ENCODE assay signal across 9 mouse cellular contexts in the genomic region with DNA sequence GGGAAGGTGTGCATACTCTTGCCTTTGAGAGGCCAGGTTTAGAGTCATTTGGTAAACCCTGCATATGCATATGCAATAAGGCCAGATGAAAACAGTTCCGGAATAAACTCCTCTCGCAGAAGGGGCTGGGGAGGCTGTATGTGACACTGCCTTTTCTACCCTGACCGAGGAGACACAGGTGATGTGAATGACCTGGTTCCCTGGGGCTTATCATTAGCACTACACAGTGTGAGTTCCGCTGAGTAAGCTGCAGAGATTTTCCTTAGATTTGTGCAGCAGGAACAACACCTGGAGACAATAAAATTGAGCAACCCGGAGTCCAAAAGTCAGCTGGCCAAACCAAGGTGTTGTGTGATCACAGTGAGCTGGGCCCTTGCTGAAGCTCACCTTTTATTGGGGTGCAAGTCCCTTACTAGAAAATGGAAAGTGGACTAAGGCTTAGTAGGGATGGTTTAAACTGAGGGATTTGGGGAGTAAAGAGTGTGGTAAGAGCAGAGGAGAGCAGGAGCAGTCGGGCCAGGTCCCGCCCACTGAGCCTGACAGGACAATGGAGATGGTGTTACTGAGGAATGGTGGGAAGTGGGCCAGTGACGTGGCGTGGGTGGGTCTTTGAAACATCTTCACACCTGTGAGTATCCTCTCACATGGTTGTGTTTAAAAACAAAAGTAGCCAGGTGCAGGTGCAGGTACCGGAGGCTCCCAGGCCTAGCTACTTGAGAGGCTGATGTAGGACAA. TPM values are rescaled to one million over a fixed set of nuclear protein-coding genes. Genes with fewer than 3 reads are reported as not detected.
DNase-seq lines count a peak whose midpoint lies in the region; ATAC-seq and TF ChIP-seq lines count a peak whose summit lies in the region.
"Had no signal": no experiment of that assay in that cellular context is flagged by ENCODE, and none has a peak within 500 bp of the region (broad histone marks: within the 10 kb centered on the region; RNA-seq: fewer than 3 reads in every experiment).

No protein-coding gene starts in this region.

- no peak overlapping the region for H3K9ac ChIP-seq in forebrain, embryonic 13.5 days
- no peak overlapping the region for H3K9ac ChIP-seq in forebrain, embryonic 15.5 days (replicated peaks)
- H3K9ac ChIP-seq in lung, embryonic 15.5 days = no peak overlapping the region
- H3K9ac ChIP-seq in limb, embryonic 13.5 days = no peak overlapping the region
- no peak overlapping the region for H3K9ac ChIP-seq in stomach, postnatal 0 days (ENCODE audit: low read length)

- no peak for TF ChIP-seq CTCF in lung, adult 2 months (IDR thresholded peaks at IDR 0.05; ENCODE audit: insufficient read depth, low read length)
- no peak for TF ChIP-seq CTCF in stomach, postnatal 0 days (IDR thresholded peaks at IDR 0.05; ENCODE audit: low read depth)

- no peak overlapping the region for H3K4me3 ChIP-seq in forebrain, embryonic 13.5 days
- H3K4me3 ChIP-seq in forebrain, embryonic 15.5 days = no peak overlapping the region
- no peak overlapping the region for H3K4me3 ChIP-seq in lung, embryonic 15.5 days
- H3K4me3 ChIP-seq in lung, adult 2 months (replicated peaks; ENCODE audit: extremely low read depth, low read depth, low read length) = no peak overlapping the region
- H3K4me3 ChIP-seq in limb, embryonic 13.5 days = peak overlapping the region; percentile 62; the same call in 1 of the 2 replicates
- H3K4me3 ChIP-seq in stomach, postnatal 0 days (ENCODE audit: low read depth, low read length) = no peak overlapping the region

- no peak for ATAC-seq in forebrain, embryonic 13.5 days
- no peak for ATAC-seq in forebrain, embryonic 15.5 days (replicated peaks)
- ATAC-seq in lung, embryonic 15.5 days (ENCODE audit: borderline replicate concordance, extremely low read depth, low FRiP score, low TSS enrichment) = no peak
- no peak for ATAC-seq in limb, embryonic 13.5 days (ENCODE audit: low FRiP score, low read depth)
- no peak for ATAC-seq in stomach, postnatal 0 days (ENCODE audit: low FRiP score, low TSS enrichment)

- no peaks in the 10 kb centered on the region for H3K36me3 ChIP-seq in forebrain, embryonic 13.5 days (ENCODE audit: poor library complexity, severe bottlenecking)
- no peaks in the 10 kb centered on the region for H3K36me3 ChIP-seq in forebrain, embryonic 15.5 days
- no peaks in the 10 kb centered on the region for H3K36me3 ChIP-seq in lung, embryonic 15.5 days
- no peaks in the 10 kb centered on the region for H3K36me3 ChIP-seq in limb, embryonic 13.5 days
- H3K36me3 ChIP-seq in stomach, postnatal 0 days (ENCODE audit: control insufficient read depth, insufficient read depth, low read length) = no peaks in the 10 kb centered on the region

- peaks cover 14% of the 10 kb centered on the region for H3K4me1 ChIP-seq in forebrain, embryonic 13.5 days
- H3K4me1 ChIP-seq in forebrain, embryonic 15.5 days = peaks cover 17% of the 10 kb centered on the region
- peaks cover 7% of the 10 kb centered on the region; the same call in 1 of the 2 replicates for H3K4me1 ChIP-seq in lung, embryonic 15.5 days
- H3K4me1 ChIP-seq in lung, adult 2 months (ENCODE audit: control insufficient read depth, insufficient read depth, low read length) = no peaks in the 10 kb centered on the region
- peaks cover 12% of the 10 kb centered on the region for H3K4me1 ChIP-seq in limb, embryonic 13.5 days
- no peaks in the 10 kb centered on the region for H3K4me1 ChIP-seq in stomach, postnatal 0 days (replicated peaks; ENCODE audit: control insufficient read depth, insufficient read depth)

- H3K27ac ChIP-seq in forebrain, embryonic 13.5 days = no peak overlapping the region
- H3K27ac ChIP-seq in forebrain, embryonic 15.5 days (replicated peaks) = no peak overlapping the region
- no peak overlapping the region for H3K27ac ChIP-seq in lung, embryonic 15.5 days
- H3K27ac ChIP-seq in limb, embryonic 13.5 days = no peak overlapping the region
- H3K27ac ChIP-seq in stomach, postnatal 0 days (replicated peaks) = no peak overlapping the region

- no peaks in the 10 kb centered on the region; the same call in 1 of the 2 replicates for H3K9me3 ChIP-seq in forebrain, embryonic 13.5 days (replicated peaks)
- no peaks in the 10 kb centered on the region for H3K9me3 ChIP-seq in forebrain, embryonic 15.5 days
- no peaks in the 10 kb centered on the region for H3K9me3 ChIP-seq in lung, embryonic 15.5 days
- no peaks in the 10 kb centered on the region; the same call in 1 of the 2 replicates for H3K9me3 ChIP-seq in limb, embryonic 13.5 days
- no peaks in the 10 kb centered on the region for H3K9me3 ChIP-seq in stomach, postnatal 0 days (ENCODE audit: control insufficient read depth, low read length)

- no peak for DNase-seq in lung, adult 2 months
- peak; percentile 13 for DNase-seq in stomach, postnatal 0 days (ENCODE audit: low spot score)
- no peak for DNase-seq in frontal cortex, postnatal 36 days (ENCODE audit: low spot score in 2 of 2)
- no peak for DNase-seq in frontal cortex, adult 2 months (ENCODE audit: extremely low spot score in 1 of 2, low spot score in 1 of 2)
- DNase-seq: lung, postnatal 14 days had no signal

- TF ChIP-seq EP300 in stomach, postnatal 0 days (optimal IDR thresholded peaks at IDR 0.05) = no peak

- H3K27me3 ChIP-seq in forebrain, embryonic 13.5 days = peaks cover 44% of the 10 kb centered on the region
- H3K27me3 ChIP-seq in forebrain, embryonic 15.5 days = peaks cover 21% of the 10 kb centered on the region
- H3K27me3 ChIP-seq in lung, embryonic 15.5 days = peaks cover 24% of the 10 kb centered on the region
- H3K27me3 ChIP-seq in limb, embryonic 13.5 days = peaks cover 23% of the 10 kb centered on the region
- no peaks in the 10 kb centered on the region for H3K27me3 ChIP-seq in stomach, postnatal 0 days (ENCODE audit: control insufficient read depth, insufficient read depth, low read length)

- no peak for TF ChIP-seq POLR2A in lung, adult 2 months (IDR thresholded peaks at IDR 0.05; ENCODE audit: borderline replicate concordance, extremely low read depth, low read depth, low read length)

- H3K4me2 ChIP-seq in forebrain, embryonic 13.5 days = peak overlapping the region; percentile 100; the same call in 1 of the 2 replicates
- no peak overlapping the region for H3K4me2 ChIP-seq in forebrain, embryonic 15.5 days (replicated peaks)
- H3K4me2 ChIP-seq in lung, embryonic 15.5 days = peak overlapping the region; percentile 97; the same call in 1 of the 2 replicates
- H3K4me2 ChIP-seq in limb, embryonic 13.5 days (replicated peaks) = peak overlapping the region; percentile 98
- no peak overlapping the region for H3K4me2 ChIP-seq in stomach, postnatal 0 days (replicated peaks; ENCODE audit: low read depth)

- 37% methylated on average over 10 of the region's 10 CpGs for WGBS in forebrain, embryonic 13.5 days
- WGBS in forebrain, embryonic 15.5 days = 50% methylated on average over 10 of the region's 10 CpGs
- 44% methylated on average over 10 of the region's 10 CpGs for WGBS in lung, embryonic 15.5 days
- WGBS in lung, adult 2 months = 69% methylated on average over 10 of the region's 10 CpGs
- WGBS in limb, embryonic 13.5 days = 30% methylated on average over 10 of the region's 10 CpGs
- 55% methylated on average over 10 of the region's 10 CpGs for WGBS in stomach, postnatal 0 days

RNA-seq across cellular contexts. Expression of a gene that starts 1.7 kb away (rescaled TPM):
- polyA plus RNA-seq in forebrain, embryonic 13.5 days (2015; fragmentation: Nextera tagmentation; extraction: Ambion mirVana) = 0.03 and 0.06 TPM in 2 replicates
- 0.09 TPM in 1 of 2 replicates, not detected in the other for polyA plus RNA-seq in forebrain, embryonic 15.5 days (2015; fragmentation: Nextera tagmentation; extraction: Ambion mirVana)
- polyA plus RNA-seq in lung, embryonic 15.5 days (2015; fragmentation: Nextera tagmentation; extraction: Ambion mirVana) = 0.31 and 0.36 TPM in 2 replicates
- 0.07 and 0.08 TPM in 2 replicates for polyA plus RNA-seq in lung, adult 2 months (2012; rRNA removed)
- 0.36 and 0.37 TPM in 2 replicates for polyA plus RNA-seq in limb, embryonic 13.5 days (2015; fragmentation: Nextera tagmentation; extraction: Ambion mirVana)
- 0.96 and 1.1 TPM in 2 replicates for polyA plus RNA-seq in stomach, postnatal 0 days (2015; fragmentation: Nextera tagmentation; extraction: Ambion mirVana)
- 8.1 and 8.8 TPM in 2 replicates for polyA plus RNA-seq in frontal cortex, adult 2 months (2012; rRNA removed)

Comparison
In these comparisons a context has a peak if more than half of its experiments do, and no peak if none do; other contexts are left out.
1. H3K4me2 ChIP-seq: peak in forebrain, embryonic 13.5 days (single experiment), lung, embryonic 15.5 days (single experiment) and limb, embryonic 13.5 days (single experiment); none in forebrain, embryonic 15.5 days (single experiment) and stomach, postnatal 0 days (single experiment).